Mouse (Mus musculus) MEL (cell line): ENCODE results near the gene Olfr95.

Source experiments
- CTCF ChIP-seq, 3 experiments: IDR thresholded peaks in 2 of 3; conservative IDR thresholded peaks in 1 of 3; 2 replicates each; pipeline ENCODE4 v1.5.1; 2011 to 2012; ENCODE audit warnings: low read length in 3 of 3, low read depth in 2 of 3, mild to moderate bottlenecking in 2 of 3, improper control_type of control experiment in 1 of 3, inconsistent platforms in 1 of 3, mixed read lengths in 1 of 3, moderate library complexity in 1 of 3; ENCODE audit not compliant: control insufficient read depth in 1 of 3, insufficient read depth in 1 of 3, poor library complexity in 1 of 3, severe bottlenecking in 1 of 3
- ELF1 ChIP-seq: IDR thresholded peaks from 2 replicates; pipeline ENCODE4 v1.6.1; 2014; ENCODE audit warnings: low read depth, mild to moderate bottlenecking, inconsistent platforms, low read length, improper control_type of control experiment, moderate library complexity
- NELFE ChIP-seq: IDR thresholded peaks from 2 replicates; pipeline ENCODE4 v1.6.1; 2011; ENCODE audit warnings: low read depth, low read length, improper control_type of control experiment
- POLR2AphosphoS5 ChIP-seq: IDR thresholded peaks from 2 replicates; pipeline ENCODE4 v1.6.1; 2012; ENCODE audit warnings: low read depth, borderline replicate concordance, mild to moderate bottlenecking, inconsistent platforms, low read length, moderate library complexity, mixed read lengths
- TAL1 ChIP-seq: IDR thresholded peaks from 2 replicates; pipeline ENCODE4 v1.6.1; 2012; ENCODE audit warnings: mild to moderate bottlenecking, inconsistent platforms, low read length, moderate library complexity, mixed read lengths

GRCm38 (mm10) chr17:37190711-37191110 is 22.2 kb downstream of the Olfr95 start:
- TF ChIP-seq CTCF (IDR thresholded peaks at IDR 0.05 in 2 of 3, conservative IDR thresholded peaks at IDR 0.05 in 1 of 3; ENCODE audit: control insufficient read depth in 1 of 3, insufficient read depth in 1 of 3, low read depth in 2 of 3, low read length in 3 of 3, poor library complexity in 1 of 3, severe bottlenecking in 1 of 3), result no peak
- no peak for TF ChIP-seq NELFE
- no peak for TF ChIP-seq POLR2AphosphoS5
- TF ChIP-seq ELF1, result no peak
- TF ChIP-seq TAL1, result no peak
